Mouse (Mus musculus) embryonic facial prominence, embryonic 12.5 days (tissue): ENCODE measurements at regions not wholly inside any gene's neighbourhood (a gene's known extent, or its start where the extent isn't known, plus 50 kb on each side); places are given as distances from the start of the nearest gene placed in this dataset.
A peak's percentile ranks its signal among the peaks of the same experiment; 100 is the strongest.

Experiments used
- ATAC-seq: fragments of 200-750 bp; cut with Nextera tagmentation; 2 replicates; pipeline ENCODE4 v1.8.0; 2017; ENCODE audit not compliant: insufficient number of reproducible peaks, insufficient read depth, low FRiP score, low TSS enrichment
- H3K27ac ChIP-seq: fragments of 300-500 bp; sonication (generic); 2 replicates; pipeline ENCODE4 v1.5.1; 2016; ENCODE audit warnings: mild to moderate bottlenecking
- H3K27me3 ChIP-seq: fragments of 300-500 bp; sonication (generic); 2 replicates; pipeline ENCODE4 v1.6.1; 2016; ENCODE audit warnings: mild to moderate bottlenecking, moderate library complexity
- H3K36me3 ChIP-seq: fragments of 300-500 bp; sonication (generic); 2 replicates; pipeline ENCODE4 v1.6.1; 2016; ENCODE audit warnings: mild to moderate bottlenecking
- H3K4me1 ChIP-seq: fragments of 300-500 bp; sonication (generic); 2 replicates; pipeline ENCODE4 v1.6.1; 2016
- H3K4me2 ChIP-seq: fragments of 300-500 bp; sonication (generic); replicated peaks from 2 replicates; pipeline ENCODE4 v1.6.1; 2016; ENCODE audit warnings: mild to moderate bottlenecking, moderate library complexity
- H3K4me3 ChIP-seq: fragments of 300-500 bp; sonication (generic); 2 replicates; pipeline ENCODE4 v1.5.1; 2016; ENCODE audit warnings: mild to moderate bottlenecking
- H3K9ac ChIP-seq: fragments of 300-500 bp; sonication (generic); 2 replicates; pipeline ENCODE4 v1.6.1; 2016; ENCODE audit warnings: mild to moderate bottlenecking, moderate library complexity
- H3K9me3 ChIP-seq: fragments of 300-500 bp; sonication (generic); 2 replicates; pipeline ENCODE4 v1.6.1; 2016; ENCODE audit warnings: mild to moderate bottlenecking, moderate library complexity
- WGBS: fragments of 180-500 bp; shearing (Covaris S2); methylation state at CpG from one replicate; pipeline ENCODE4 v1.1.7; 2016; 5-methylcytosine and 5-hydroxymethylcytosine counted together

DNA sequence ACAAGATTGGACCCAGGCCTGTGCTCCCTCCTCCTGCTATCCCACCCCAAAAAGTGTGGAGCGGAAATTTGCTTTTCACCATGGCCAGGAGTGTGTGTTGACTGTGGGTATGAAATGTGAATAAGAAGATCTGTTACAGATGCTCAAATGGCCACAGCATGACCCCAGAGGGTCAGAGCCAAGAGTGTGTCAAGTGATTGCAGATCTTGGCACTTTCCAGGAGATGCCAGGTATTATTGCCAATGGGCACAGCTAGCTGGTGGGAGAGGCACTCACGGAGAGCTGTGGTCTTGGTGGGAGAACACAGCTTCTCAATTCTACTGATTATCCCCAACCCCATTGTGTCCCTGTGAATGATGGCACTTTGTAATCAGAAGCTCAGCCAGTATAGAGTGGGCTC is 62.7 kb downstream of the Smim20 start:
- H3K9ac ChIP-seq = peak overlapping the region; percentile 15; the same call in 1 of the 2 replicates
- no peaks in the 10 kb centered on the region for H3K36me3 ChIP-seq
- no peak overlapping the region for H3K4me2 ChIP-seq
- 0 out of 2 replicates have a peak, but pooled peaks cover 4% of the 10 kb centered on the region for H3K4me1 ChIP-seq
- H3K27me3 ChIP-seq = no peaks in the 10 kb centered on the region
- H3K9me3 ChIP-seq = no peaks in the 10 kb centered on the region
- H3K4me3 ChIP-seq = no peak overlapping the region
- 67% methylated on average over 2 of the region's 2 CpGs for WGBS
- no peak overlapping the region for H3K27ac ChIP-seq
- no peak for ATAC-seq

DNA sequence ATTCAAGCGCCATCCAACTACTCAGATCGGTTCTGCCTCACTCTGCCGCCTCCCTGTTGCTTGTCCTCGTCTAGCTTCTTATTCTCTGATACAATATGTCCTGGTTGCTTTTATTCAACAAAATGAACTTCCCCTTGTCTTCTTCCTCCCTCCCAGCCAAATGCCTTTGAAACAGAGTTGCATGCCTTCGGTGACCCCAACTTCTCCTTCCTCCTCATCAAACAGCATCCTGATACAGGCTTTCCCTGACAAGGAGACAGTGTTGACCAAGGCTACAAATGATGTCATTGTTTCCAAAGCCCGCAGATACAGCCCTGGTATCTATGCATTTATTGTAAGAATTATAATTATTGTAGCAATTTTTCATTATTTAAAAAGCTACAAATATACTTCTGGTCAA is 69.8 kb downstream of the Smim20 start:
- Histone ChIP-seq H3K4me2 (no peak overlapping the region), H3K27me3 (no peaks in the 10 kb centered on the region), H3K27ac (no peak overlapping the region), H3K4me1 (no peaks in the 10 kb centered on the region), H3K36me3 (no peaks in the 10 kb centered on the region), H3K9ac (no peak overlapping the region), H3K9me3 (no peaks in the 10 kb centered on the region), H3K4me3 (no peak overlapping the region)
- no peak for ATAC-seq
- 83% methylated on average over 6 of the region's 6 CpGs for WGBS

DNA sequence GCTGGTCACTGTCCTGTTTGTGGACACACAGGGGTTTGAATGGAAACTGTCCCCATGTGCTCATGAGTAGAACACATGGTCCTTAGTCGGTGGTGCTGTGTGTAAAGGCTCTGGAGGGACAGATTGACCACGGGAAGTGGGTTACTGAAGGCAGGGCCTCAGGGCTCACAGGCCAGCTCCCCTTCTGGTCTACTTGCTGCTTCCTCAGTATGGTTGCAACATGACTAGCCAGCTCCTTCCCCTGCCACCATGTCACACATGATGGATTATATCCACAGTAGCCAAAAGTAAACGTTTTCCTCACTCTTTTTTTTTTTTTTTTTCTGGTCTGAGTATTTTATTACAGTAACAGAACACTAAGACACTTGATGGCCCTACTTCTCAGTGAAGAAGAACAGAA is 70.9 kb downstream of the Smim20 start:
- no peak overlapping the region for H3K4me2 ChIP-seq
- H3K4me3 ChIP-seq = no peak overlapping the region
- no peaks in the 10 kb centered on the region for H3K27me3 ChIP-seq
- WGBS = 53% methylated on average over 3 of the region's 3 CpGs
- H3K9me3 ChIP-seq = no peaks in the 10 kb centered on the region
- no peak overlapping the region for H3K9ac ChIP-seq
- no peak overlapping the region for H3K27ac ChIP-seq
- H3K36me3 ChIP-seq = no peaks in the 10 kb centered on the region
- no peak for ATAC-seq
- H3K4me1 ChIP-seq = no peaks in the 10 kb centered on the region

DNA sequence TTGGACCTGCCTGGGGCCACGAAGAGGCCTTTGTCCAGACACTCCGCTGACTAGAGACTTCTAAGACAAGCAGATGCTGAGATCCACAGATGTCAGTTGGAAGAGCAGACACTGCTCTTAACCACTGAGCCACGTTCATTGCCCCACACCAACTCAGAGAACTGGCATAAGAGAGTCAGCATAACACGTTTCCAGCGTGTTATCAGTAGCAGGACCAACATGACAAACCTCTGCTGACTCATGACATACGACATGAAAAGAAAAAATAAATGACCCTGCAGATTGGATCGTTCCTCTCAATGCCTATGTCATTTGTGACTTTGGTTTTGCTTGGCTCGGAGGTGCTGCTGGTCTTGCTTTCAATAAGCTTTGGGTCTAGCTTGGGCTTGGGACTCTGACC is 78.3 kb downstream of the Smim20 start:
- no peak overlapping the region for H3K4me2 ChIP-seq
- 0 out of 2 replicates have a peak, but pooled peaks cover 3% of the 10 kb centered on the region for H3K4me1 ChIP-seq
- no peak overlapping the region for H3K27ac ChIP-seq
- no peak overlapping the region for H3K4me3 ChIP-seq
- no peak for ATAC-seq
- H3K9me3 ChIP-seq = no peaks in the 10 kb centered on the region
- WGBS = 91% methylated on average over 8 of the region's 8 CpGs
- H3K27me3 ChIP-seq = no peaks in the 10 kb centered on the region
- no peaks in the 10 kb centered on the region for H3K36me3 ChIP-seq
- no peak overlapping the region for H3K9ac ChIP-seq

DNA sequence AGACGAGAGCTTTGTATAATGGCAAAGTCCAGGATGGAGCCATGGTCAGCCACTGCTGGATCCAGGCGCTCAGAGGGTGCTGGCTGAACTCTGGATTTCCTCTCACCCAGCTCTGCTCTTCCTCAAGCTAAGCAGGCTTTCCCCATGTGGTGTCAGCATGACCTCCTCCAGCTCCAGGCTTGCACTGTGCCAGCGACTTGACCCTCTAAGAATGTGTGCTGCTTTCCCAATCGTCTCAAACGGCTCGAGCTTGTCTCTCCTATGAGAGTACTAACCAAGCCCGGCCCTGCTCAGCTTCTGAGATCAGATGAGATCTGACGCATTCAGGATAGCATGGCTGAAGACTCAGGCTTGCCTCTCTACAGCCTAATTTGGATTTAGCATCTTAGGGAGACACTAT is 79.1 kb downstream of the Smim20 start:
- H3K27me3 ChIP-seq = no peaks in the 10 kb centered on the region
- H3K27ac ChIP-seq = no peak overlapping the region
- 0 out of 2 replicates have a peak, but pooled peaks cover 3% of the 10 kb centered on the region for H3K4me1 ChIP-seq
- no peak; the same call in 1 of the 2 replicates for ATAC-seq
- H3K9me3 ChIP-seq = no peaks in the 10 kb centered on the region
- no peaks in the 10 kb centered on the region for H3K36me3 ChIP-seq
- no peak overlapping the region for H3K4me3 ChIP-seq
- H3K4me2 ChIP-seq = no peak overlapping the region
- WGBS = 46% methylated on average over 8 of the region's 8 CpGs
- no peak overlapping the region for H3K9ac ChIP-seq

DNA sequence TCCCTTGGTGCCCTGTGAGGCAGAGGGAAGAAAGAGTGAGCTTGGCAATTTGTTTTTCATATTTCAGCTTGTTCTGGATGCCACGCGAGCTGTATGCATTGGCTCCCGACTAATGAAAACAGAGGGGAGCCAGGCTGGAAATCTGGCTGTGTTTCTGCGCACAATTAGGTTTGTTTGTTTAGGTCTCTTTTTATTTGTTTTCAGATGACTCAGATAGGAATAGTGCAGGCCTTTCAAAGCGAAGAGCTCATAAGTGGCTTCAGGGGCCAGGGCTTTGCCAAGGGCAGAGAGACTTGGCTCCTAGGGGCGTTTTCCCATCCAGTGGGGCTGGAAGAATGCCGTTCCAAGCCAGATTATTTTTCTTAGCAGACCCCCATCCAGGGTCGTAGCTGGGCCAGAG is 79.9 kb downstream of the Smim20 start:
- no peak overlapping the region for H3K4me3 ChIP-seq
- H3K9ac ChIP-seq = no peak overlapping the region
- 48% methylated on average over 8 of the region's 8 CpGs for WGBS
- H3K27me3 ChIP-seq = no peaks in the 10 kb centered on the region
- H3K36me3 ChIP-seq = no peaks in the 10 kb centered on the region
- 0 out of 2 replicates have a peak, but pooled peaks cover 3% of the 10 kb centered on the region for H3K4me1 ChIP-seq
- no peak overlapping the region for H3K27ac ChIP-seq
- no peak for ATAC-seq
- no peak overlapping the region for H3K4me2 ChIP-seq
- H3K9me3 ChIP-seq = no peaks in the 10 kb centered on the region

DNA sequence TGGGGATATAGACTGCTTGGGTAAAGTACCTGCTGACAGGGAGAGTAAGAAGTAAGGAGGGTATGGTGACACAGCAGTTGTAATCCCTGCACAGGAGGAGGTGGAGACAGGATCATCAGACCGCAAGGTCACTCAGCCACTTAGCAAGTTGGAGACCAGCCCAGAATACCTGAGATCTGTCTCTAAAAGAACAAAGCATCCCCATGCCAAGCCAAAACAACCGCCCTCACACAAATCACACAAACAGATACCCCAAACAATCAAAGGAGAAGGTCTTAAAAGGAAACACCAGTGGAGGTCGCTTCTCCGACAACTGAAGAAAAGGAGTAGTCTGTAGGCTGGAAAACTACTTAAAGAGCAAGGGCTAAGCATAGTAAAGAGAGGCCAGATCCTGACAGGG is 86.0 kb downstream of the Smim20 start:
- Histone ChIP-seq H3K27ac (no peak overlapping the region), H3K4me3 (no peak overlapping the region), H3K27me3 (no peaks in the 10 kb centered on the region), H3K4me2 (no peak overlapping the region), H3K36me3 (no peaks in the 10 kb centered on the region), H3K4me1 (0 out of 2 replicates have a peak, but pooled peaks cover 4% of the 10 kb centered on the region), H3K9ac (no peak overlapping the region), H3K9me3 (no peaks in the 10 kb centered on the region)
- no peak for ATAC-seq
- WGBS = 42% methylated on average over 4 of the region's 4 CpGs

DNA sequence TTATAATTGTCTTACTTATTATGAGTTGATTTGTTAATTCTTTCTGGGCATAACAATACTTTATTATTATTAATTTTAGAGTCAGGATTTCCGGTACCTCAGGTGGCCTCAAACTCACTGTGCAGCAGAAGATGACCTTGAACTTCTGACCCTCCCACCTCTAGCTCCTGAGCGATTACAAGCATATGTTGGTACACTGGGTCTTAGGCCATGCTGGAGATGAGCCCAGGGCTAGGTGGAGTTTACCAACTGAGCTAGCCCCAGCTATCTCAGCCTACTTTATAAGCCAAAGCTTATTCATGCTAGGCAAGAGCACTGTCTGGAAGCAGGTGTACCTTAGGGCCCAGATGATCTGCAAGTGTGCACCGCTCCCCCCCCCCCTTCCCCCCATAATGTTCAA is 87.4 kb downstream of the Smim20 start:
- Histone ChIP-seq H3K4me1 (0 out of 2 replicates have a peak, but pooled peaks cover 4% of the 10 kb centered on the region), H3K36me3 (no peaks in the 10 kb centered on the region), H3K9ac (no peak overlapping the region), H3K4me2 (no peak overlapping the region), H3K27ac (no peak overlapping the region), H3K9me3 (no peaks in the 10 kb centered on the region), H3K4me3 (no peak overlapping the region), H3K27me3 (no peaks in the 10 kb centered on the region)
- ATAC-seq = no peak
- WGBS = 87% methylated on average over 3 of the region's 3 CpGs

DNA sequence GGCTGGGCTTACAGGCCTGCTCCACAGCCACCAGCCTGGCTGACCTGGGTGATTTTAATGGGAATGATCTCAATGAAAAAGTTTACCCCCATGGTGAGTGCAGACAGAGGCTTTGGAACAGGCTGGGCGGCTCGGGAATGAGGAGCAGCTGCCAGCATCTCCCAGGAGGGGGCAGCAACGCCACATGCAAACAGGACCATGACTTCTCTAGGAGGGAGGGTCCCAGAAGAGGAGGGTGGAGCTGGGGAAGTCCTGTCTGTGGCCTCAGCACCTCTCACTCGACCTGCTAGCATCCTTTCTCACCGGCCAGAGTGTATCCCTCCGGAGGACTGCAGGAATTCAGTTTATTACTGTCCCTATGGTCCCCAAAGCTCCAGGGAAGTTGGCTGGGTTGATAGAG is 88.2 kb downstream of the Smim20 start:
- Histone ChIP-seq H3K9ac (no peak overlapping the region), H3K27ac (no peak overlapping the region), H3K27me3 (no peaks in the 10 kb centered on the region), H3K9me3 (no peaks in the 10 kb centered on the region), H3K4me1 (0 out of 2 replicates have a peak, but pooled peaks cover 4% of the 10 kb centered on the region), H3K36me3 (no peaks in the 10 kb centered on the region), H3K4me2 (no peak overlapping the region; the same call in 1 of the 2 replicates), H3K4me3 (no peak overlapping the region)
- peak; percentile 48; the same call in 1 of the 2 replicates for ATAC-seq
- WGBS = 1% methylated on average over 6 of the region's 6 CpGs

DNA sequence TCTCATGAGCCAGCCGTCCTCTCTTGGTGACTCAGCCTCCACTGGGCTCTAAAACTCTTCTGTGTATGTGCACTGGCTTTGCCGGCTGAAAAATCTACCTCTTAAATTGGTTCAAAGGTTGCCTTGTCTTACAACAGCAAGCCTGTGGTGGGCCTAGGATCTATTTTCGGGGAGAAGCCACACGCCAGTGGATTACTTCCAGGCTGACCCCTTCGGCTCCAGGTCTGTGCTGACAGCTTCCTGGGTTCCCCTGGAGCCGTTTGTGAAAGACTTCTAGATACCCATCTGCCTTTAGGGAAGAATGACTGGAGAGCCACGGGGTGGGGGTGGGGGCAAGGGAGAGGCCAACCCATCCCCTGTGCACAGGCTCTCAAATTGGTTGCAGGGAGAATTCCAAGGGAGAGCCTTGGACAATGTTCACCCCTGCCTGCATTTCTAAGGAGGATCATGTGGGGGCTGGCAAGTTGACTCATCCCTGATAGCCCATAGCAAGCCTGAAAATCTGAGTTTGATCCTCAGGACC is 90.3 kb downstream of the Smim20 start:
- H3K4me1 ChIP-seq = 0 out of 2 replicates have a peak, but pooled peaks cover 4% of the 10 kb centered on the region
- WGBS = 41% methylated on average over 7 of the region's 7 CpGs
- no peak overlapping the region for H3K9ac ChIP-seq
- H3K9me3 ChIP-seq = no peaks in the 10 kb centered on the region
- no peaks in the 10 kb centered on the region for H3K36me3 ChIP-seq
- ATAC-seq = no peak
- no peak overlapping the region for H3K27ac ChIP-seq
- H3K4me2 ChIP-seq = no peak overlapping the region
- no peaks in the 10 kb centered on the region for H3K27me3 ChIP-seq
- H3K4me3 ChIP-seq = no peak overlapping the region

DNA sequence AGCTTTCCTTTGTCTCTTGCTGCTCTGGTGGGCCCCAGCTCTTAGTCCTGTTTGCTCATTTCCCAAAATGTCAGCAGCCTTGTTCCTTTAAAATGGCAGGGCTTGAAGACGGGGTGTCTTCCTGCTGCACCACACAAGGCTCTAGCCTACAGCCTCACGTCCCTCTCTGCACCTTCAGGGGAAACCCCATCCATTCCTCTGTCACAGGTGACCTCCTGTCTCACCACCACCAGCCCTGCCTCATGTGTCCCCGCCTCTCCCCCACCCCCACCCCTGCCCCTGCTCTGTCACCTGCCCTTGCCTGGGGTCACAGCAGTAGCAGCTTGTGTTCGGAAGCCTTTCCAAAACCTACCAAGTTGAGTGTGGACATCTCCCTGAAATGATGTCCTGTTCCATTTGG is 91.3 kb downstream of the Smim20 start:
- H3K9ac ChIP-seq = no peak overlapping the region
- no peak for ATAC-seq
- H3K27me3 ChIP-seq = no peaks in the 10 kb centered on the region
- H3K4me2 ChIP-seq = no peak overlapping the region
- H3K27ac ChIP-seq = no peak overlapping the region
- H3K4me1 ChIP-seq = 0 out of 2 replicates have a peak, but pooled peaks cover 4% of the 10 kb centered on the region
- no peak overlapping the region for H3K4me3 ChIP-seq
- 44% methylated on average over 4 of the region's 4 CpGs for WGBS
- H3K9me3 ChIP-seq = no peaks in the 10 kb centered on the region
- no peaks in the 10 kb centered on the region for H3K36me3 ChIP-seq

DNA sequence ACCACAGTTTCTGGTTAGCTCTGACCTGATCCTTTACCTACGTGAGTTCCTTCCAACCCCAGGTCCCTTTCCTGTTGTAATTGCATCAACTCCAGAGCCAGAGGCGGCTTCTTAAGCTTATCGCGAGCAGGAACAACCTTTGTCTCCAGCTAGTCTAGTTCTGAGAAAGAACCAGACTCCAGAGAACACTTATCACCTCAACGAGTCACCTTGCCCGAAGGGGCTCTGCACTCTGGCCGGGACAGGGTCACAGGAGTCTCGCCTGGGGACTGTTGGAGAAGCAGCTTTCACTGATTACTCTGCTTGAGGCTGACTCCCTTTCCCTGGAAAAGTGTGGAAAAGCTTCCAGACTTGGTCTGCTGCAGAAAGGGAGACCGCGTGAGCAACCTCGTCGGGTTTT is 93.0 kb downstream of the Smim20 start:
- H3K9ac ChIP-seq = no peak overlapping the region

More for the DNA sequence above, 93.0 kb downstream of the Smim20 start:
- no peaks in the 10 kb centered on the region for H3K27me3 ChIP-seq
- no peak overlapping the region for H3K4me3 ChIP-seq
- WGBS = 80% methylated on average over 12 of the region's 12 CpGs
- H3K4me1 ChIP-seq = 0 out of 2 replicates have a peak, but pooled peaks cover 4% of the 10 kb centered on the region
- no peak overlapping the region for H3K27ac ChIP-seq
- no peak for ATAC-seq
- no peak overlapping the region for H3K4me2 ChIP-seq
- no peaks in the 10 kb centered on the region for H3K9me3 ChIP-seq
- H3K36me3 ChIP-seq = no peaks in the 10 kb centered on the region
